Mouse (Mus musculus) liver, embryonic 15.5 days (tissue): ENCODE results near the gene Rpl34. TPM values are rescaled to one million over a fixed set of nuclear protein-coding genes. Genes with fewer than 3 reads are reported as not detected.
A peak's percentile ranks its signal among the peaks of the same experiment; 100 is the strongest.

Experiments used
- ATAC-seq: fragments of 200-750 bp; cut with Nextera tagmentation; 2 replicates; pipeline ENCODE4 v1.8.0; 2017; ENCODE audit warnings: moderate number of reproducible peaks, mild to moderate bottlenecking, moderate library complexity; ENCODE audit not compliant: insufficient read depth
- H3K27ac ChIP-seq: fragments of 300-500 bp; sonication (generic); replicated peaks from 2 replicates; pipeline ENCODE4 v1.5.1; 2015; ENCODE audit warnings: mild to moderate bottlenecking, inconsistent platforms
- H3K27me3 ChIP-seq: fragments of 300-500 bp; sonication (generic); 2 replicates; pipeline ENCODE4 v1.6.1; 2015; ENCODE audit warnings: mild to moderate bottlenecking, inconsistent platforms
- H3K36me3 ChIP-seq: fragments of 300-500 bp; sonication (generic); replicated peaks from 2 replicates; pipeline ENCODE4 v1.6.1; 2015; ENCODE audit warnings: moderate library complexity, mild to moderate bottlenecking, inconsistent platforms
- H3K4me1 ChIP-seq: fragments of 300-500 bp; sonication (generic); replicated peaks from 2 replicates; pipeline ENCODE4 v1.6.1; 2015; ENCODE audit warnings: inconsistent platforms
- H3K4me2 ChIP-seq: fragments of 300-500 bp; sonication (generic); 2 replicates; pipeline ENCODE4 v1.6.1; 2015; ENCODE audit warnings: moderate library complexity, mild to moderate bottlenecking, inconsistent platforms
- H3K4me3 ChIP-seq: fragments of 300-500 bp; sonication (generic); replicated peaks from 2 replicates; pipeline ENCODE4 v1.5.1; 2015; ENCODE audit warnings: mild to moderate bottlenecking, inconsistent platforms
- H3K9ac ChIP-seq: fragments of 300-500 bp; sonication (generic); 2 replicates; pipeline ENCODE4 v1.6.1; 2015; ENCODE audit warnings: moderate library complexity, mild to moderate bottlenecking, inconsistent platforms
- H3K9me3 ChIP-seq: fragments of 300-500 bp; sonication (generic); replicated peaks from 2 replicates; pipeline ENCODE4 v1.6.1; 2016; ENCODE audit warnings: inconsistent platforms
- WGBS: fragments of 180-500 bp; shearing (Covaris S2); methylation state at CpG from one replicate; pipeline ENCODE4 v1.1.7; 2015; ENCODE audit warnings: mixed read lengths; ENCODE audit not compliant: insufficient replicate concordance; 5-methylcytosine and 5-hydroxymethylcytosine counted together
- polyA plus RNA-seq: library from polyadenylated mRNA; unstranded; fragments of >200 nt; fragmentation: Nextera tagmentation; extraction: Ambion mirVana; gene quantifications from 2 replicates; pipeline ENCODE4 v1.2.1, GENCODE M21; 2015

Gene Rpl34
- polyA plus RNA-seq, 1 experiment from 2014 or later, result 508 TPM

GRCm38 (mm10) chr3:130710103-130710502 lies 20.1 kb downstream of the Rpl34 start:
- H3K36me3 ChIP-seq, result 0 out of 2 replicates have a peak, but pooled peaks cover 2% of the 10 kb centered on the region
- H3K4me1 ChIP-seq, result peaks cover 37% of the 10 kb centered on the region
- H3K4me3 ChIP-seq, result peak overlapping the region; percentile 79
- H3K9me3 ChIP-seq, result no peaks in the 10 kb centered on the region
- H3K27ac ChIP-seq, result 0 out of 2 replicates have a peak overlapping the region, but pooled peaks have one; percentile 19
- H3K9ac ChIP-seq, result peak overlapping the region; percentile 26; the same call in 1 of the 2 replicates
- no peak for ATAC-seq
- 49% methylated on average over 7 of the region's 7 CpGs for WGBS
- H3K27me3 ChIP-seq, result no peaks in the 10 kb centered on the region
- peak overlapping the region; percentile 78 for H3K4me2 ChIP-seq

- Histone ChIP-seq H3K27ac (peak within 1 kb of the TSS; percentile 84), H3K36me3 (0 out of 2 replicates have a peak, but pooled peaks cover 6% of the 10 kb centered on the region), H3K9me3 (no peaks in the 10 kb centered on the region), H3K4me1 (peaks cover 29% of the 10 kb centered on the region), H3K27me3 (no peaks in the 10 kb centered on the region), H3K9ac (peak within 1 kb of the TSS; percentile 85), H3K4me3 (peak within 1 kb of the TSS; percentile 79), H3K4me2 (peak within 1 kb of the TSS; percentile 78)
- peak; percentile 96 for ATAC-seq
- WGBS, result under 1% methylated on average over 45 of the region's 45 CpGs
Measured at GRCm38 (mm10) chr3:130708967-130709924, 21.0 kb downstream of the Rpl34 start, which contains the start of gene Ostc. Gene Ostc (minus strand): TSS chr3:130709444.

GRCm38 (mm10) chr3:130708529-130708928 lies 21.7 kb downstream of the Rpl34 start:
- H3K27ac ChIP-seq, result peak overlapping the region; percentile 84
- peaks cover 28% of the 10 kb centered on the region for H3K4me1 ChIP-seq
- H3K4me2 ChIP-seq, result peak overlapping the region; percentile 78
- H3K4me3 ChIP-seq, result peak overlapping the region; percentile 79
- H3K27me3 ChIP-seq, result no peaks in the 10 kb centered on the region
- H3K9me3 ChIP-seq, result no peaks in the 10 kb centered on the region
- H3K36me3 ChIP-seq, result 0 out of 2 replicates have a peak, but pooled peaks cover 7% of the 10 kb centered on the region
- peak overlapping the region; percentile 85 for H3K9ac ChIP-seq
- ATAC-seq, result no peak
- 0% methylated on average over 5 of the region's 5 CpGs for WGBS

- Histone ChIP-seq H3K4me3 (no peak overlapping the region), H3K36me3 (peaks cover 53% of the 10 kb centered on the region), H3K4me1 (0 out of 2 replicates have a peak, but pooled peaks cover 6% of the 10 kb centered on the region), H3K4me2 (no peak overlapping the region), H3K9me3 (no peaks in the 10 kb centered on the region), H3K27ac (no peak overlapping the region), H3K27me3 (no peaks in the 10 kb centered on the region), H3K9ac (no peak overlapping the region)
- WGBS, result 78% methylated on average over 6 of the region's 6 CpGs
- no peak for ATAC-seq
Measured at GRCm38 (mm10) chr3:130702289-130702688, 27.9 kb downstream of the Rpl34 start.

- Histone ChIP-seq H3K27me3 (no peaks in the 10 kb centered on the region), H3K9ac (no peak overlapping the region), H3K4me1 (peaks cover 11% of the 10 kb centered on the region), H3K4me3 (no peak overlapping the region), H3K4me2 (no peak overlapping the region), H3K36me3 (peaks cover 65% of the 10 kb centered on the region), H3K9me3 (no peaks in the 10 kb centered on the region), H3K27ac (no peak overlapping the region)
- 70% methylated on average over 4 of the region's 4 CpGs for WGBS
- ATAC-seq, result 0 out of 2 replicates have a peak, but pooled peaks have one; percentile 4
Measured at GRCm38 (mm10) chr3:130697622-130698021, 32.6 kb downstream of the Rpl34 start.

GRCm38 (mm10) chr3:130694705-130695104 lies 35.5 kb downstream of the Rpl34 start:
- Histone ChIP-seq H3K4me2 (no peak overlapping the region), H3K4me3 (no peak overlapping the region), H3K27me3 (no peaks in the 10 kb centered on the region), H3K36me3 (peaks cover 40% of the 10 kb centered on the region), H3K9ac (no peak overlapping the region), H3K9me3 (no peaks in the 10 kb centered on the region), H3K27ac (no peak overlapping the region), H3K4me1 (peaks cover 37% of the 10 kb centered on the region)
- WGBS, result 82% methylated on average over 7 of the region's 7 CpGs
- ATAC-seq, result no peak

- 60% methylated on average over 9 of the region's 9 CpGs for WGBS
- H3K9me3 ChIP-seq, result no peaks in the 10 kb centered on the region
- no peak overlapping the region for H3K4me2 ChIP-seq
- H3K27me3 ChIP-seq, result no peaks in the 10 kb centered on the region
- H3K4me1 ChIP-seq, result peaks cover 38% of the 10 kb centered on the region
- H3K9ac ChIP-seq, result no peak overlapping the region
- no peak overlapping the region for H3K4me3 ChIP-seq
- peaks cover 35% of the 10 kb centered on the region for H3K36me3 ChIP-seq
- ATAC-seq, result no peak
- no peak overlapping the region for H3K27ac ChIP-seq
Measured at GRCm38 (mm10) chr3:130694041-130694593, 36.1 kb downstream of the Rpl34 start.

GRCm38 (mm10) chr3:130691596-130692170 lies 38.5 kb downstream of the Rpl34 start:
- H3K27ac ChIP-seq, result peak overlapping the region; percentile 95
- H3K27me3 ChIP-seq, result no peaks in the 10 kb centered on the region
- H3K4me2 ChIP-seq, result peak overlapping the region; percentile 83
- no peaks in the 10 kb centered on the region for H3K9me3 ChIP-seq
- H3K36me3 ChIP-seq, result peaks cover 22% of the 10 kb centered on the region
- peak overlapping the region; percentile 55 for H3K9ac ChIP-seq
- peaks cover 38% of the 10 kb centered on the region for H3K4me1 ChIP-seq
- H3K4me3 ChIP-seq, result peak overlapping the region; percentile 62
- peak; percentile 32 for ATAC-seq
- WGBS, result 25% methylated on average over 12 of the region's 12 CpGs

GRCm38 (mm10) chr3:130690834-130691595 lies 39.2 kb downstream of the Rpl34 start:
- Histone ChIP-seq H3K4me2 (peak overlapping the region; percentile 83), H3K27ac (peak overlapping the region; percentile 95), H3K27me3 (no peaks in the 10 kb centered on the region), H3K4me1 (peaks cover 38% of the 10 kb centered on the region), H3K9ac (peak overlapping the region; percentile 55), H3K36me3 (peaks cover 17% of the 10 kb centered on the region), H3K9me3 (no peaks in the 10 kb centered on the region), H3K4me3 (peak overlapping the region; percentile 62)
- ATAC-seq, result peak; percentile 90
- WGBS, result 6% methylated on average over 20 of the region's 20 CpGs

GRCm38 (mm10) chr3:130689630-130690029 lies 40.6 kb downstream of the Rpl34 start:
- Histone ChIP-seq H3K9me3 (no peaks in the 10 kb centered on the region), H3K27ac (no peak overlapping the region), H3K4me2 (0 out of 2 replicates have a peak overlapping the region, but pooled peaks have one; percentile 83), H3K9ac (no peak overlapping the region), H3K4me1 (peaks cover 38% of the 10 kb centered on the region), H3K27me3 (no peaks in the 10 kb centered on the region), H3K4me3 (no peak overlapping the region), H3K36me3 (peaks cover 5% of the 10 kb centered on the region)
- ATAC-seq, result no peak
- 20% methylated on average over 12 of the region's 12 CpGs for WGBS
